Mouse (Mus musculus): ENCODE results near the gene Ranbp3l.

Ranbp3l gene

GRCm38 (mm10) chr15:9087895-9088682, 120.3 kb downstream of the Ranbp3l start:
- in situ Hi-C loops (cut with MboI; ENCODE audit: low pct_unique_long_range_greater_than_20kb in 1 of 2, low sequenced_read_pairs in 2 of 2, unreplicated experiment in 1 of 2), result no loop called here

DNA sequence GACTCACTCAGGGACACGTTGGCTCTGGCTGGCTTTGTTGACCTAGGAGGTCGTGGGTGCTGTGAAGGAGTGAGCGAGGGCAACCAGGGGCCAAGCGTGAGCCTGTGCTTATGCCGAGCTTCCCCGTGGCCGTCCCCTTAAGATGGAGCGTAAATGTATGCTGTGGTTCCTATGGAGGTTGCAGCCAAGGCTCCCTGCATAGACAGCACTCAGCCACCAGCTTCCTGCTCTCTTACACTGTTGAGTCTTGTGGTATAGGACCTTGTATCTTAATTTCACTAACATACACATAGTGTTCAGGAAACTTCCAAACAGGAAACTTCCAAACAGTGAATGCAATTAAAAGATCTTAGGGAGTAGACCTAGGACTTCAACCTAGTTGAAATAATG, 120.9 kb downstream of the Ranbp3l start:
- in situ Hi-C loops (cut with MboI; ENCODE audit: low pct_unique_long_range_greater_than_20kb in 1 of 2, low sequenced_read_pairs in 2 of 2, unreplicated experiment in 1 of 2), result no loop called here

DNA sequence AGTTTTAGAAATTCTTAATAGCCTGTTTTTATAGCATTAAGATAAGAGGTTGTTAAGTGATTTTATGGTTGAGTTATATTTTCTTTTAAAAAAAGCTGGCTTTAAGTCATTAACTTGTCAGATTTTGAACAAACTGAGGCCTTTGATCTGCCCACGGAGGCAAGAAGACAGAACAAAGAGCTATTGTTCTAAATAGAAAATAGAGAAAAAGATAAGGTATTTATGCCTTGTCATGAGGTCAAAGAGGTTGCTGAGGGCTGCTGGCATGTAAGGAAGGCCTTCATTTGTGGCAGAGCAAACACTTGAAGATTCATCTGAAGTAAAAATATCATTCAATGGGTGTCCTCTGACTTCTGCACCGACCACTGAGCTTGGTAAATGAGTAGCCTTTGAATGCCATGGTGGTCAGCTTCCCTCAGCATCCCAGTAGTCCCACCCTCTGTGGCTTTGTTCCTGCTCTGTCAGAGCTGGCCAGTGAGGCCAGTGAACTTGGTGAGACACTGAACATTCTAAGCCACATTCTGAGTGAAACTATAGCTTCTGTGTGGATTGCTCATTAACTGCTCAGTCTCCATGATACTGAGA, 121.5 kb downstream of the Ranbp3l start:
- in situ Hi-C loops (cut with MboI; ENCODE audit: low pct_unique_long_range_greater_than_20kb in 1 of 2, low sequenced_read_pairs in 2 of 2, unreplicated experiment in 1 of 2), result no loop called here

DNA sequence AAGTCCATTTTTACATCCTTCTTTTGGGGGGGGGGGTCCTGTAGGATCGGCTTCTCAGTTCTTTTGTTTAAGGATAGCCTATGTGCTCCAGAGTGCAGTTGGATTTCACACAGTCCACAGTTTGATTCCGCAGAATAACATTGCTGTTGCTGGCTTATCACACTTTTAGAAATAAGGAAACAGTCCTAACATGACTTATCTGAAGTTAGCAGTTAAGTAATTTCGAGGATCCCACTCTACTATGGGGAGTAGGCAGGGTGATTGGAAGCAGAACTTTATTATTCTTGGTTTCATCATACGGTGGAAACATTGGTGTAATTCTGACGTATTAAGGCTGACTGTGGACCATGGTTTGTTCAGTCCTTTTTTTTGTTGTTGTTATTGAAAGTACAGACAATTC, 122.9 kb downstream of the Ranbp3l start:
- in situ Hi-C loops (cut with MboI; ENCODE audit: low pct_unique_long_range_greater_than_20kb in 1 of 2, low sequenced_read_pairs in 2 of 2, unreplicated experiment in 1 of 2), result no loop called here

GRCm38 (mm10) chr15:9093598-9094365, 126.0 kb downstream of the Ranbp3l start:
- in situ Hi-C loops (cut with MboI; ENCODE audit: low pct_unique_long_range_greater_than_20kb in 1 of 2, low sequenced_read_pairs in 2 of 2, unreplicated experiment in 1 of 2), result no loop called here

GRCm38 (mm10) chr15:9094366-9094750, 126.6 kb downstream of the Ranbp3l start:
- in situ Hi-C loops (cut with MboI; ENCODE audit: low pct_unique_long_range_greater_than_20kb in 1 of 2, low sequenced_read_pairs in 2 of 2, unreplicated experiment in 1 of 2), result no loop called here

GRCm38 (mm10) chr15:9096865-9097264, 129.1 kb downstream of the Ranbp3l start:
- in situ Hi-C loops (cut with MboI; ENCODE audit: low pct_unique_long_range_greater_than_20kb in 1 of 2, low sequenced_read_pairs in 2 of 2, unreplicated experiment in 1 of 2), result no loop called here

- in situ Hi-C loops (cut with MboI; ENCODE audit: low pct_unique_long_range_greater_than_20kb in 1 of 2, low sequenced_read_pairs in 2 of 2, unreplicated experiment in 1 of 2), result no loop called here
Observed at GRCm38 (mm10) chr15:9100446-9101077, 132.8 kb downstream of the Ranbp3l start.

- in situ Hi-C loops (cut with MboI; ENCODE audit: low pct_unique_long_range_greater_than_20kb in 1 of 2, low sequenced_read_pairs in 2 of 2, unreplicated experiment in 1 of 2), result no loop called here
Observed at GRCm38 (mm10) chr15:9106303-9107074, 138.7 kb downstream of the Ranbp3l start.

- in situ Hi-C loops (cut with MboI; ENCODE audit: low pct_unique_long_range_greater_than_20kb in 1 of 2, low sequenced_read_pairs in 2 of 2, unreplicated experiment in 1 of 2), result no loop called here
Observed at GRCm38 (mm10) chr15:9110526-9111347, 143.0 kb downstream of the Ranbp3l start.

GRCm38 (mm10) chr15:9111648-9112047, 143.9 kb downstream of the Ranbp3l start:
- in situ Hi-C loops (cut with MboI; ENCODE audit: low pct_unique_long_range_greater_than_20kb in 1 of 2, low sequenced_read_pairs in 2 of 2, unreplicated experiment in 1 of 2), result no loop called here

GRCm38 (mm10) chr15:9113556-9113955, 145.8 kb downstream of the Ranbp3l start:
- in situ Hi-C loops (cut with MboI; ENCODE audit: low pct_unique_long_range_greater_than_20kb in 1 of 2, low sequenced_read_pairs in 2 of 2, unreplicated experiment in 1 of 2), result no loop called here

GRCm38 (mm10) chr15:9114131-9114530, 146.4 kb downstream of the Ranbp3l start:
- in situ Hi-C loops (cut with MboI; ENCODE audit: low pct_unique_long_range_greater_than_20kb in 1 of 2, low sequenced_read_pairs in 2 of 2, unreplicated experiment in 1 of 2), result no loop called here

DNA sequence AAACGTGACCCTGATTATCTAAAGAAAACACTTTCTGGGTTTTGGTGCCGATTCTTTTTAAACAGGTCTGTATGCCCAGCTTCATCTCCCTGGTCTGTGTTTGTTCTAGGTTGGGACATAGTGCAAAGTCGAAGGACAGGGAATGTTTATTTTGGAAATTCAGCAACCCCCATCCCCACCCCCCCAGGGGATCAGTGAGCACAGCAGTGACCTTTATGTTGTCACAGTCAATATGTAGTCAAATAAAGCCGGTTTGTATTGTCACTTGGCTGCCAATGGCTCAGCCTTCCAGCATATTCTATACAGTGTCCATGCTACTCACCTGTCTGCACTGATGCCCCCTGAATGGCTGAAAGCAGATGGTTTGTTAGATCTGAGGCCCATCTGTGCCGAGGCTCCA, 146.8 kb downstream of the Ranbp3l start:
- in situ Hi-C loops (cut with MboI; ENCODE audit: low pct_unique_long_range_greater_than_20kb in 1 of 2, low sequenced_read_pairs in 2 of 2, unreplicated experiment in 1 of 2), result no loop called here
